Mouse (Mus musculus) left cerebral cortex, postnatal 4 days (tissue): ENCODE data around the gene Doc2a. TPM values are rescaled to one million over a fixed set of nuclear protein-coding genes. Genes with fewer than 3 reads are reported as not detected.
"Not testable (repeated sequence)": the region's sequence is repeated elsewhere in the genome, so short reads cannot be mapped to it uniquely, and the experiment has no call there.

ENCODE experiments used
- DNase-seq: peaks from one replicate; pipeline ENCODE4 v3.0.0-alpha.2; 2022
- intact Hi-C: fragments of 180-260 bp; cut with DNase I; formaldehyde crosslinking; loops from one replicate; pipeline ENCODE4 v1.15.1; 2025
- total RNA-seq, 2 experiments: library from RNA; stranded (reverse); gene quantifications; 2 replicates each; pipeline ENCODE4 v1.2.3; 2021

Gene Doc2a
- total RNA-seq, 2 experiments from 2014 or later, result 74.3 to 84.4 TPM

GRCm38 (mm10) chr7:126863791-126864190 lies 16.6 kb downstream of the Doc2a start:
- intact Hi-C loops, result no loop called here

GRCm38 (mm10) chr7:126867534-126867933 lies 20.3 kb downstream of the Doc2a start:
- DNase-seq, result no peak
- intact Hi-C loops, result no loop called here

More at GRCm38 (mm10) chr7:126863791-126864190, 16.6 kb downstream of the Doc2a start:
- DNase-seq, result no peak

- no peak for DNase-seq
- intact Hi-C loops, result no loop called here
These were observed 20.8 kb downstream of the Doc2a start for GRCm38 (mm10) chr7:126868003-126868402.

- intact Hi-C loops, result no loop called here
- DNase-seq, result no peak
These were observed 22.7 kb downstream of the Doc2a start for GRCm38 (mm10) chr7:126869780-126870519.

GRCm38 (mm10) chr7:126870520-126870891 lies 23.3 kb downstream of the Doc2a start:
- no peak for DNase-seq
- intact Hi-C loops, result no loop called here

- no peak for DNase-seq
- intact Hi-C loops, result no loop called here
These were observed 30.0 kb downstream of the Doc2a start for GRCm38 (mm10) chr7:126877239-126877638.

GRCm38 (mm10) chr7:126881040-126881439 lies 33.8 kb downstream of the Doc2a start:
- intact Hi-C loops, result no loop called here
- DNase-seq, result no peak

GRCm38 (mm10) chr7:126883731-126884181 lies 36.5 kb downstream of the Doc2a start:
- intact Hi-C loops, result no loop called here
- DNase-seq, result no peak

- DNase-seq, result peak; percentile 99
- intact Hi-C loops, result no loop called here
These were observed 37.3 kb downstream of the Doc2a start, which contains the start of gene Taok2 for GRCm38 (mm10) chr7:126884286-126885164. Gene Taok2 (minus strand): TSS chr7:126884703.

- intact Hi-C loops, result no loop called here
- no peak for DNase-seq
These were observed 40.1 kb downstream of the Doc2a start for GRCm38 (mm10) chr7:126887281-126887680.

GRCm38 (mm10) chr7:126888852-126889251 lies 41.6 kb downstream of the Doc2a start:
- no peak for DNase-seq
- intact Hi-C loops, result no loop called here

GRCm38 (mm10) chr7:126896912-126897311 lies 49.7 kb downstream of the Doc2a start:
- intact Hi-C loops, result no loop called here
- no peak for DNase-seq

- intact Hi-C loops, result no loop called here
- no peak for DNase-seq
These were observed 50.3 kb downstream of the Doc2a start for GRCm38 (mm10) chr7:126897390-126898101.

- DNase-seq, result peak; percentile 99
- intact Hi-C loops, result no loop called here
These were observed 51.1 kb downstream of the Doc2a start for GRCm38 (mm10) chr7:126898102-126898990.

- intact Hi-C loops, result not testable (repeated sequence)
These were observed 52.6 kb downstream of the Doc2a start for GRCm38 (mm10) chr7:126899781-126900180.

More at GRCm38 (mm10) chr7:126899781-126900180, 52.6 kb downstream of the Doc2a start:
- DNase-seq, result not testable (repeated sequence)

Other genes starting within 250 kb of the Doc2a start
- gene Nupr1, start 216.6 kb upstream of the Doc2a start, total RNA-seq, result 1 to 10 TPM; 6.6 to 7.0 TPM
- 10 to 100 TPM; 49.9 to 53.0 TPM for gene Sgf29, start 198.1 kb upstream of the Doc2a start, total RNA-seq
- 1 to 10 TPM; 2.9 to 3.1 TPM for gene Sult1a1, start 171.0 kb upstream of the Doc2a start, total RNA-seq
- 100 to 1,000 TPM; 107 to 115 TPM for gene Bola2, start 152.0 kb upstream of the Doc2a start, total RNA-seq
- gene Slx1b, start 151.6 kb upstream of the Doc2a start, total RNA-seq, result 10 to 100 TPM; 25.4 to 26.5 TPM
- gene Coro1a, start 139.6 kb upstream of the Doc2a start, total RNA-seq, result 100 to 1,000 TPM; 137 to 143 TPM
- 100 to 1,000 TPM; 196 to 202 TPM for gene Mapk3, start 87.8 kb upstream of the Doc2a start, total RNA-seq
- 1 to 10 TPM; 5.2 to 5.5 TPM for gene Gdpd3, start 81.1 kb upstream of the Doc2a start, total RNA-seq
- 100 to 1,000 TPM; 110 to 113 TPM for gene Ypel3, start 70.5 kb upstream of the Doc2a start, total RNA-seq
- under 1 TPM; 0.40 to 0.58 TPM for gene Tbx6, start 65.9 kb upstream of the Doc2a start, total RNA-seq
- 10 to 100 TPM; 71.1 to 79.7 TPM for gene Ppp4c, start 54.9 kb upstream of the Doc2a start, total RNA-seq
- gene Fam57b, start 49.7 kb upstream of the Doc2a start, total RNA-seq, result 100 to 1,000 TPM; 165 to 167 TPM
- gene 4930451I11Rik, start 15.8 kb upstream of the Doc2a start, total RNA-seq, result not detected
- gene Hirip3, start 14.6 kb downstream of the Doc2a start, total RNA-seq, result 10 to 100 TPM; 31.5 to 41.2 TPM
- gene Ino80e, start 15.0 kb downstream of the Doc2a start, total RNA-seq, result 10 to 100 TPM; 61.7 to 65.2 TPM
- gene Taok2, start 37.3 kb downstream of the Doc2a start, total RNA-seq, result 100 to 1,000 TPM; 158 to 165 TPM
- gene Tmem219, start 75.5 kb downstream of the Doc2a start, total RNA-seq, result 10 to 100 TPM; 19.4 to 20.8 TPM
- gene Kctd13, start 81.5 kb downstream of the Doc2a start, total RNA-seq, result 100 to 1,000 TPM; 151 to 167 TPM
- gene Asphd1, start 102.2 kb downstream of the Doc2a start, total RNA-seq, result 10 to 100 TPM; 26.5 to 31.9 TPM
- gene Sez6l2, start 103.1 kb downstream of the Doc2a start, total RNA-seq, result 100 to 1,000 TPM; 214 to 235 TPM
- gene Cdipt, start 128.5 kb downstream of the Doc2a start, total RNA-seq, result 100 to 1,000 TPM in 1 of 2 experiments, 10 to 100 TPM in 1; 92.7 to 104 TPM
- not detected for gene Cdiptos, start 128.7 kb downstream of the Doc2a start, total RNA-seq
- 1 to 10 TPM; 5.4 to 6.0 TPM for gene Mvp, start 167.2 kb downstream of the Doc2a start, total RNA-seq
- 1 to 10 TPM in 1 of 2 experiments, not detected in 1; 1.6 TPM for gene Pagr1b, start 169.1 kb downstream of the Doc2a start, total RNA-seq
- gene Pagr1a, start 169.9 kb downstream of the Doc2a start, total RNA-seq, result 10 to 100 TPM; 10.2 to 15.4 TPM
- gene Gm42742, start 173.7 kb downstream of the Doc2a start, total RNA-seq, result 10 to 100 TPM; 36.7 to 48.6 TPM
- gene Prrt2, start 173.8 kb downstream of the Doc2a start, total RNA-seq, result 100 to 1,000 TPM; 132 to 136 TPM
- 100 to 1,000 TPM; 322 to 334 TPM for gene Maz, start 179.6 kb downstream of the Doc2a start, total RNA-seq
- 10 to 100 TPM; 10.4 to 12.5 TPM for gene Kif22, start 195.1 kb downstream of the Doc2a start, total RNA-seq
- gene Zg16, start 239.9 kb downstream of the Doc2a start, total RNA-seq, result not detected
- under 1 TPM; 0.77 to 0.90 TPM for gene AI467606, start 243.9 kb downstream of the Doc2a start, total RNA-seq